Mouse (Mus musculus) bone marrow macrophage, adult 2 months (primary cell): Measurements from ENCODE around the gene Nktr. TPM values are rescaled to one million over a fixed set of nuclear protein-coding genes. Genes with fewer than 3 reads are reported as not detected.

Experiments
- H3K27ac ChIP-seq: 2 replicates; pipeline ENCODE4 v1.5.1; 2012; ENCODE audit warnings: low read depth, low read length; ENCODE audit not compliant: insufficient read depth
- H3K4me1 ChIP-seq: 2 replicates; pipeline ENCODE4 v1.6.1; 2012; ENCODE audit warnings: low read length; ENCODE audit not compliant: control insufficient read depth, insufficient read depth
- H3K4me3 ChIP-seq: 2 replicates; pipeline ENCODE4 v1.5.1; 2012; ENCODE audit warnings: mild to moderate bottlenecking, low read length, moderate library complexity; ENCODE audit not compliant: insufficient read depth
- CTCF ChIP-seq: IDR thresholded peaks from 2 replicates; pipeline ENCODE4 v1.5.1; 2012; ENCODE audit warnings: low read depth, mild to moderate bottlenecking, low read length, moderate library complexity
- POLR2A ChIP-seq: IDR thresholded peaks from 2 replicates; pipeline ENCODE4 v1.6.1; 2012; ENCODE audit warnings: mild to moderate bottlenecking, low read depth, low read length, borderline replicate concordance
- polyA plus RNA-seq: library from polyadenylated mRNA; stranded (reverse); fragments of >200 nt; gene quantifications from 2 replicates; pipeline ENCODE4 v1.2.4, GENCODE M21; 2012; ENCODE audit not compliant: missing spikeins, insufficient read depth, insufficient read length

Gene Nktr
- polyA plus RNA-seq, 1 experiment, result 109 TPM

- TF ChIP-seq POLR2A, result no peak
- TF ChIP-seq CTCF, result no peak
- H3K4me1 ChIP-seq, result no peaks in the 10 kb centered on the region
- H3K27ac ChIP-seq, result no peak overlapping the region
- H3K4me3 ChIP-seq, result no peak overlapping the region
Observed at GRCm38 (mm10) chr9:121802747-121803146, 83.8 kb downstream of the Nktr start.

Other genes with a start within 250 kb of the Nktr start
- gene Cck, start 223.5 kb upstream of the Nktr start, polyA plus RNA-seq, result not detected in 2 replicates
- gene Lyzl4, start 77.1 kb upstream of the Nktr start, polyA plus RNA-seq, result 11.5 and 11.8 TPM in 2 replicates
- 4.1 and 4.8 TPM in 2 replicates for gene Vipr1, start 76.5 kb upstream of the Nktr start, polyA plus RNA-seq
- 9.3 and 14.2 TPM in 2 replicates for gene Sec22c, start 13.7 kb upstream of the Nktr start, polyA plus RNA-seq
- gene Ss18l2, start 8.8 kb upstream of the Nktr start, polyA plus RNA-seq, result 27.5 and 34.0 TPM in 2 replicates
- 0.38 and 0.39 TPM in 2 replicates for gene Zfp651, start 40.2 kb downstream of the Nktr start, polyA plus RNA-seq
- gene Klhl40, start 58.4 kb downstream of the Nktr start, polyA plus RNA-seq, result not detected in 2 replicates
- not detected in 2 replicates for gene Hhatl, start 73.3 kb downstream of the Nktr start, polyA plus RNA-seq
- not detected in 2 replicates for gene Ccdc13, start 120.3 kb downstream of the Nktr start, polyA plus RNA-seq
- 45.9 and 52.3 TPM in 2 replicates for gene Higd1a, start 139.2 kb downstream of the Nktr start, polyA plus RNA-seq
- gene Ackr2, start 179.2 kb downstream of the Nktr start, polyA plus RNA-seq, result not detected in 2 replicates
- gene Cyp8b1, start 197.1 kb downstream of the Nktr start, polyA plus RNA-seq, result not detected in 2 replicates
- not detected in 2 replicates for gene Fam198a, start 231.8 kb downstream of the Nktr start, polyA plus RNA-seq